Mouse (Mus musculus): Measurements from ENCODE around the gene Dusp13. TPM values are rescaled to one million over a fixed set of nuclear protein-coding genes. Genes with fewer than 3 reads are reported as not detected.
A peak's percentile ranks its signal among the peaks of the same experiment; 100 is the strongest.

Dusp13 gene
- polyA plus RNA-seq (2015; fragmentation: Nextera tagmentation; extraction: Ambion mirVana) = not detected in 2 replicates

GRCm38 (mm10) chr14:21750881-21751542, at the start of gene Dusp13:
Dusp13 (minus strand) TSS chr14:21751181.
- peak; percentile 74 for ATAC-seq
- peak within 1 kb of the TSS; percentile 82 for H3K9ac ChIP-seq (replicated peaks; ENCODE audit: low read depth, low read length)
- H3K4me2 ChIP-seq (ENCODE audit: low read length) = peak within 1 kb of the TSS; percentile 74
- peak within 1 kb of the TSS; percentile 86 for H3K27ac ChIP-seq (ENCODE audit: low read length)
- peaks cover 13% of the 10 kb centered on the region for H3K4me1 ChIP-seq (replicated peaks; ENCODE audit: control insufficient read depth, insufficient read depth, low read length)
- no peaks in the 10 kb centered on the region for H3K36me3 ChIP-seq (ENCODE audit: control insufficient read depth, insufficient read depth)
- H3K9me3 ChIP-seq (ENCODE audit: control insufficient read depth, low read length) = no peaks in the 10 kb centered on the region
- under 1% methylated on average over 26 of the region's 26 CpGs for whole genome bisulfite sequencing
- no peaks in the 10 kb centered on the region for H3K27me3 ChIP-seq (replicated peaks; ENCODE audit: control insufficient read depth, insufficient read depth, low read length)
- H3K4me3 ChIP-seq (replicated peaks; ENCODE audit: low read length) = peak within 1 kb of the TSS; percentile 84

DNA sequence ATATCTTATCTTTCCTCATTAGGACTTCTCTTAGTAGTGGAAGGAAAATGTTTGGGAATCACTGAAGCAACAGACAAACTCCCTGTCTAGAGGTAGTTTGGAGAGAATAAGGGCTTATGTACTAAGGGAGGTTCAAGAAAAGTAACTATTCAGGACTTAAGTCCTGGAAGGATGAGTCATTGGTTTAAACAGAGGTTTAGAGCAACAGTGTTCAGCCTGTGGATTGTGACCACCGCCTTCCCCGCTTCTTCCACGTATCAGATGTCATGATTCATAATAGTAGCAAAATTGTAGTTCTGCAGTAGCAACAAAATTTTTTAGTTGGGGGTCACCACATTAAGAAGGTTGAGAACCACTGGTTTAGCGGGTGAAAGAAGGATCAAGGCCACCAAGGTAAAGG, 49.7 kb upstream of the Dusp13 start:
- 96% methylated on average over 4 of the region's 4 CpGs for WGBS
- H3K27ac ChIP-seq (ENCODE audit: low read length) = no peak overlapping the region
- H3K4me3 ChIP-seq (replicated peaks; ENCODE audit: low read length) = no peak overlapping the region
- no peaks in the 10 kb centered on the region for H3K9me3 ChIP-seq (ENCODE audit: control insufficient read depth, low read length)
- no peaks in the 10 kb centered on the region for H3K4me1 ChIP-seq (replicated peaks; ENCODE audit: control insufficient read depth, insufficient read depth, low read length)
- no peak overlapping the region for H3K9ac ChIP-seq (replicated peaks; ENCODE audit: low read depth, low read length)
- ATAC-seq = no peak
- H3K36me3 ChIP-seq (ENCODE audit: control insufficient read depth, insufficient read depth) = peaks cover 3% of the 10 kb centered on the region; the same call in 1 of the 2 replicates
- no peaks in the 10 kb centered on the region for H3K27me3 ChIP-seq (replicated peaks; ENCODE audit: control insufficient read depth, insufficient read depth, low read length)
- H3K4me2 ChIP-seq (ENCODE audit: low read length) = no peak overlapping the region

- Histone ChIP-seq H3K36me3 (ENCODE audit: control insufficient read depth, insufficient read depth) (peaks cover 3% of the 10 kb centered on the region; the same call in 1 of the 2 replicates), H3K4me2 (ENCODE audit: low read length) (no peak overlapping the region), H3K9me3 (ENCODE audit: control insufficient read depth, low read length) (no peaks in the 10 kb centered on the region), H3K9ac (replicated peaks; ENCODE audit: low read depth, low read length) (no peak overlapping the region), H3K27me3 (replicated peaks; ENCODE audit: control insufficient read depth, insufficient read depth, low read length) (no peaks in the 10 kb centered on the region), H3K4me3 (replicated peaks; ENCODE audit: low read length) (no peak overlapping the region), H3K27ac (ENCODE audit: low read length) (no peak overlapping the region), H3K4me1 (replicated peaks; ENCODE audit: control insufficient read depth, insufficient read depth, low read length) (no peaks in the 10 kb centered on the region)
- WGBS = 96% methylated on average over 6 of the region's 6 CpGs
- ATAC-seq = no peak
These were observed 41.3 kb upstream of the Dusp13 start for GRCm38 (mm10) chr14:21792250-21792649.

GRCm38 (mm10) chr14:21791722-21792121, 40.7 kb upstream of the Dusp13 start:
- WGBS = 93% methylated on average over 4 of the region's 4 CpGs
- peaks cover 3% of the 10 kb centered on the region; the same call in 1 of the 2 replicates for H3K36me3 ChIP-seq (ENCODE audit: control insufficient read depth, insufficient read depth)
- H3K4me1 ChIP-seq (replicated peaks; ENCODE audit: control insufficient read depth, insufficient read depth, low read length) = no peaks in the 10 kb centered on the region
- no peak for ATAC-seq
- H3K27ac ChIP-seq (ENCODE audit: low read length) = no peak overlapping the region
- no peak overlapping the region for H3K4me2 ChIP-seq (ENCODE audit: low read length)
- no peak overlapping the region for H3K9ac ChIP-seq (replicated peaks; ENCODE audit: low read depth, low read length)
- H3K4me3 ChIP-seq (replicated peaks; ENCODE audit: low read length) = no peak overlapping the region
- no peaks in the 10 kb centered on the region for H3K27me3 ChIP-seq (replicated peaks; ENCODE audit: control insufficient read depth, insufficient read depth, low read length)
- no peaks in the 10 kb centered on the region for H3K9me3 ChIP-seq (ENCODE audit: control insufficient read depth, low read length)

- H3K4me1 ChIP-seq (replicated peaks; ENCODE audit: control insufficient read depth, insufficient read depth, low read length) = no peaks in the 10 kb centered on the region
- no peak overlapping the region for H3K9ac ChIP-seq (replicated peaks; ENCODE audit: low read depth, low read length)
- no peak for ATAC-seq
- H3K36me3 ChIP-seq (ENCODE audit: control insufficient read depth, insufficient read depth) = peaks cover 3% of the 10 kb centered on the region; the same call in 1 of the 2 replicates
- H3K27me3 ChIP-seq (replicated peaks; ENCODE audit: control insufficient read depth, insufficient read depth, low read length) = no peaks in the 10 kb centered on the region
- WGBS = 93% methylated on average over 9 of the region's 9 CpGs
- no peak overlapping the region for H3K27ac ChIP-seq (ENCODE audit: low read length)
- H3K4me3 ChIP-seq (replicated peaks; ENCODE audit: low read length) = no peak overlapping the region
- no peaks in the 10 kb centered on the region for H3K9me3 ChIP-seq (ENCODE audit: control insufficient read depth, low read length)
- H3K4me2 ChIP-seq (ENCODE audit: low read length) = no peak overlapping the region
These were observed 39.7 kb upstream of the Dusp13 start for GRCm38 (mm10) chr14:21790585-21791251.

DNA sequence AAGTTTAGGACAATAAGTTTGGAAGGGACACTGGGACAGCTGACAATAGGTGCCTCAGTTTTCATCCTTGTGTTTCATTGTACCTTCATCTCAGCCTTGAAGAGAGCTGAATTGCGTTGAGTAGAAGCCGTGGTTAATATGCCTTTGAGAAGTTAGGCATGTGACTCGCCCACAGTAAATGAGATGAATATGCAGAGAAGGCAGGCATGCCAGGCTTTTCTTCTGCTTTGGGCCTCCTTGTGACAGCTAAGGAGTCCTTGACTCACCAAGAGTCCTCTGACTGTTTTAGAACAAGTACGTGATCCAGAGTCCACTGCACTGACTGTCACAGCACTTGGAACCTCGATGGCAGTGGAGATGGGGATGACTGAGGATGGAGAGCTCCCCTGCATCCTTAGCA, 37.1 kb upstream of the Dusp13 start:
- Histone ChIP-seq H3K36me3 (ENCODE audit: control insufficient read depth, insufficient read depth) (peaks cover 9% of the 10 kb centered on the region; the same call in 1 of the 2 replicates), H3K4me1 (replicated peaks; ENCODE audit: control insufficient read depth, insufficient read depth, low read length) (no peaks in the 10 kb centered on the region), H3K9me3 (ENCODE audit: control insufficient read depth, low read length) (no peaks in the 10 kb centered on the region), H3K4me2 (ENCODE audit: low read length) (no peak overlapping the region), H3K4me3 (replicated peaks; ENCODE audit: low read length) (no peak overlapping the region), H3K27ac (ENCODE audit: low read length) (no peak overlapping the region), H3K9ac (replicated peaks; ENCODE audit: low read depth, low read length) (no peak overlapping the region), H3K27me3 (replicated peaks; ENCODE audit: control insufficient read depth, insufficient read depth, low read length) (no peaks in the 10 kb centered on the region)
- ATAC-seq = no peak
- WGBS = 86% methylated on average over 5 of the region's 5 CpGs

DNA sequence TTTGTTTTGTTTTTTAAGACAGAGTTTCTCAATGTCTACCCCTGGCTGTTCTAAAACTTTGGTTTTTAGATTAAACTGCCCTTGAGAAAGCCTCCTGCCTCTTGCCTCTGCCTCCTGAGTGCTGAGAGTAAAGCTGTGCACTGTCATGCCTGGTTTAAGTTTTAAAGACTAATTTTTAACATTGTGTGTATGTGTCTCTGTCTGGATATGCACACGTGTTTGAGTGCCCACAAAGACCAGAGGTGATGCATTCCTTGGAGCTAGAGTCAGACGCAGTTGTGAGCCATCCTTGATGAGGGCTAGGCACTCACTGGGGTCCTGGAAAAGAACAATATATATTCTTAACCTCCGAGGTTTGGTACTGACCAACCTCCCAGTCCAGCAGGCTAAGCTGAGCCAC, 36.4 kb upstream of the Dusp13 start:
- H3K4me1 ChIP-seq (replicated peaks; ENCODE audit: control insufficient read depth, insufficient read depth, low read length) = no peaks in the 10 kb centered on the region
- no peak overlapping the region for H3K4me3 ChIP-seq (replicated peaks; ENCODE audit: low read length)
- H3K27me3 ChIP-seq (replicated peaks; ENCODE audit: control insufficient read depth, insufficient read depth, low read length) = no peaks in the 10 kb centered on the region
- no peak overlapping the region for H3K9ac ChIP-seq (replicated peaks; ENCODE audit: low read depth, low read length)
- H3K4me2 ChIP-seq (ENCODE audit: low read length) = no peak overlapping the region
- no peaks in the 10 kb centered on the region for H3K9me3 ChIP-seq (ENCODE audit: control insufficient read depth, low read length)
- 86% methylated on average over 3 of the region's 3 CpGs for WGBS
- peaks cover 7% of the 10 kb centered on the region; the same call in 1 of the 2 replicates for H3K36me3 ChIP-seq (ENCODE audit: control insufficient read depth, insufficient read depth)
- no peak for ATAC-seq
- no peak overlapping the region for H3K27ac ChIP-seq (ENCODE audit: low read length)

DNA sequence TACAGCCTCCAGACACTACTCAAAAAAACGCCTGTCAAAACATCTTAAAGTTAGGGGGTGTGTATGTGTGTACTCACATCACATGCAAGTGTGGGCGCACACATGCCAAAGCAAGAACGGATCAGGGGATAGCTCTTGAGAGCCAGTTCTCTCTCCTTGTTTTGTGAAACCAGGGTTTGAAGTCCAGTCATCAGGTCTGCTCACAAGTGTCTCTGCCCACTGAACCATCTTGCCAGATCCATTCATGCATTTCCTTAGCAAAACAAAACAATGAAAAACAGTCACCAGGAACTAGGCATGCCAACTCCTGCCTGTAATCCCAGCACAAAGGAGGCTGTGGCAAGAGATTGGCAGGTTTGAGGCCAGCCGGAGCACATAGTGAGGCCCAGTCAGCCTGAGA, 35.5 kb upstream of the Dusp13 start:
- no peaks in the 10 kb centered on the region for H3K27me3 ChIP-seq (replicated peaks; ENCODE audit: control insufficient read depth, insufficient read depth, low read length)
- no peak for ATAC-seq
- 37% methylated on average over 4 of the region's 4 CpGs for WGBS
- H3K4me3 ChIP-seq (replicated peaks; ENCODE audit: low read length) = no peak overlapping the region
- H3K9ac ChIP-seq (replicated peaks; ENCODE audit: low read depth, low read length) = no peak overlapping the region
- no peaks in the 10 kb centered on the region for H3K4me1 ChIP-seq (replicated peaks; ENCODE audit: control insufficient read depth, insufficient read depth, low read length)
- H3K4me2 ChIP-seq (ENCODE audit: low read length) = no peak overlapping the region
- no peak overlapping the region for H3K27ac ChIP-seq (ENCODE audit: low read length)
- peaks cover 6% of the 10 kb centered on the region; the same call in 1 of the 2 replicates for H3K36me3 ChIP-seq (ENCODE audit: control insufficient read depth, insufficient read depth)
- H3K9me3 ChIP-seq (ENCODE audit: control insufficient read depth, low read length) = no peaks in the 10 kb centered on the region

- Histone ChIP-seq H3K9ac (replicated peaks; ENCODE audit: low read depth, low read length) (no peak overlapping the region), H3K36me3 (ENCODE audit: control insufficient read depth, insufficient read depth) (peaks cover 11% of the 10 kb centered on the region), H3K9me3 (ENCODE audit: control insufficient read depth, low read length) (no peaks in the 10 kb centered on the region), H3K4me3 (replicated peaks; ENCODE audit: low read length) (no peak overlapping the region), H3K27ac (ENCODE audit: low read length) (no peak overlapping the region), H3K27me3 (replicated peaks; ENCODE audit: control insufficient read depth, insufficient read depth, low read length) (no peaks in the 10 kb centered on the region), H3K4me1 (replicated peaks; ENCODE audit: control insufficient read depth, insufficient read depth, low read length) (no peaks in the 10 kb centered on the region), H3K4me2 (ENCODE audit: low read length) (no peak overlapping the region)
- 91% methylated on average over 4 of the region's 4 CpGs for WGBS
- ATAC-seq = no peak
These were observed 25.2 kb upstream of the Dusp13 start for GRCm38 (mm10) chr14:21776201-21776600.
